Mouse (Mus musculus) E14TG2a.4 (cell line): ENCODE measurements around the gene Adgrf1.

ENCODE experiments used
- CTCF ChIP-seq: conservative IDR thresholded peaks from 2 replicates; pipeline ENCODE4 v1.5.1; 2014; ENCODE audit warnings: low read length
- NANOG ChIP-seq: IDR thresholded peaks from 2 replicates; pipeline ENCODE4 v1.6.1; 2014; ENCODE audit warnings: borderline replicate concordance, low read length, mixed read lengths
- POU5F1 ChIP-seq: IDR thresholded peaks from 2 replicates; pipeline ENCODE4 v1.6.1; 2014; ENCODE audit warnings: low read length, borderline replicate concordance

GRCm38 (mm10) chr17:43338279-43338678, 68.2 kb downstream of the Adgrf1 start:
- TF ChIP-seq NANOG (no peak), POU5F1 (no peak), CTCF (no peak)
